Mouse (Mus musculus): ENCODE measurements around the gene Mpst. TPM values are rescaled to one million over a fixed set of nuclear protein-coding genes. Genes with fewer than 3 reads are reported as not detected.
A peak's percentile ranks its signal among the peaks of the same experiment; 100 is the strongest.

The Mpst gene
- total and polyA plus RNA-seq, 3 experiments: 19.9 to 101 (median 20.2) TPM

DNA sequence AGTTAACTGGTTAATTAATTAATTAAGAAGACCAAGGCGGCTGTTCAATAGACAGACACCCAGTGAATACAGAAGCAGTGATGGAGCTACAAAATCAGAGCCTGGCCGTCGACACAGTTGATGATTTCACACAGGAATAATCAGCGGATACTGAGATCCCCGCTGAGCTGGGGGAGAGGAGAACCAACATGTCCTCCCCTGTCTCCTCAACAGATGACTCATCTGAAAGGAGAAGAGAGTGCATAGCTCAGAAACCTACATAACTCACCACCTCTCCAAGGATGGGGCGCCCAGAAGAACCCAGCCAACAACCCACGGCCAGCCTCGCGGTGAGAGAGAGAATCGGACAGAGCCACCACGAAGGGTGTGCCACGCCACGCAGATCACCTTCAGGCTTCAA lies 14.2 kb downstream of the Mpst start:
- H3K36me3 ChIP-seq (replicated peaks): peaks cover 2% of the 10 kb centered on the region
- H3K4me1 ChIP-seq (ENCODE audit: insufficient read depth, low read depth, low read length): peaks cover 35% of the 10 kb centered on the region
- ATAC-seq (ENCODE audit: extremely low read depth, insufficient number of reproducible peaks, low FRiP score, poor library complexity, severe bottlenecking) (no peak), DNase-seq (ENCODE audit: low spot score) (no peak)
- TF ChIP-seq CTCF (IDR thresholded peaks at IDR 0.05; ENCODE audit: low read depth, low read length) (no peak), TAL1 (conservative IDR thresholded peaks at IDR 0.05; ENCODE audit: low read depth, low read length) (no peak), POLR2AphosphoS5 (IDR thresholded peaks at IDR 0.05; ENCODE audit: insufficient replicate concordance, low read depth, low read length) (no peak), GATA2 (IDR thresholded peaks at IDR 0.05; ENCODE audit: borderline replicate concordance, low read depth, low read length) (no peak), GATA1 (IDR thresholded peaks at IDR 0.05; ENCODE audit: borderline replicate concordance, low read length) (no peak)
- H3K4me3 ChIP-seq (ENCODE audit: low read depth, low read length): no peak overlapping the region
- peaks cover 55% of the 10 kb centered on the region for H3K27me3 ChIP-seq (ENCODE audit: insufficient read depth, low read length)
- H3K9me3 ChIP-seq (replicated peaks): no peaks in the 10 kb centered on the region

GRCm38 (mm10) chr15:78422046-78422956 lies 16.1 kb downstream of the Mpst start:
- peak overlapping the region; percentile 10; the same call in 1 of the 2 replicates for H3K4me3 ChIP-seq (ENCODE audit: low read depth, low read length)
- H3K4me1 ChIP-seq (ENCODE audit: insufficient read depth, low read depth, low read length): peaks cover 23% of the 10 kb centered on the region
- DNase-seq (ENCODE audit: low spot score) (peak; percentile 71), ATAC-seq (ENCODE audit: extremely low read depth, insufficient number of reproducible peaks, low FRiP score, poor library complexity, severe bottlenecking) (no peak)
- H3K9me3 ChIP-seq (replicated peaks): no peaks in the 10 kb centered on the region
- no peaks in the 10 kb centered on the region for H3K36me3 ChIP-seq (replicated peaks)
- TF ChIP-seq CTCF (IDR thresholded peaks at IDR 0.05; ENCODE audit: low read depth, low read length) (peak; percentile 85), TAL1 (conservative IDR thresholded peaks at IDR 0.05; ENCODE audit: low read depth, low read length) (no peak)
- H3K27me3 ChIP-seq (ENCODE audit: insufficient read depth, low read length): peaks cover 69% of the 10 kb centered on the region

GRCm38 (mm10) chr15:78424507-78424906 lies 18.3 kb downstream of the Mpst start:
- ATAC-seq (ENCODE audit: extremely low read depth, insufficient number of reproducible peaks, low FRiP score, poor library complexity, severe bottlenecking) (no peak), DNase-seq (ENCODE audit: low spot score) (no peak)
- Histone ChIP-seq H3K4me1 (ENCODE audit: insufficient read depth, low read depth, low read length) (peaks cover 16% of the 10 kb centered on the region), H3K27me3 (ENCODE audit: insufficient read depth, low read length) (peaks cover 80% of the 10 kb centered on the region), H3K4me3 (ENCODE audit: low read depth, low read length) (no peak overlapping the region), H3K9me3 (replicated peaks) (no peaks in the 10 kb centered on the region), H3K36me3 (replicated peaks) (no peaks in the 10 kb centered on the region)
- no peak for TF ChIP-seq TAL1 (conservative IDR thresholded peaks at IDR 0.05; ENCODE audit: low read depth, low read length)
- no peak for TF ChIP-seq GATA2 (IDR thresholded peaks at IDR 0.05; ENCODE audit: borderline replicate concordance, low read depth, low read length)
- no peak for TF ChIP-seq CTCF (IDR thresholded peaks at IDR 0.05; ENCODE audit: low read depth, low read length)
- no peak for TF ChIP-seq GATA1 (IDR thresholded peaks at IDR 0.05; ENCODE audit: borderline replicate concordance, low read length)
- TF ChIP-seq POLR2AphosphoS5 (IDR thresholded peaks at IDR 0.05; ENCODE audit: insufficient replicate concordance, low read depth, low read length): no peak

- H3K9me3 ChIP-seq (replicated peaks): no peaks in the 10 kb centered on the region
- H3K36me3 ChIP-seq (replicated peaks): no peaks in the 10 kb centered on the region
- DNase-seq (ENCODE audit: low spot score) (no peak), ATAC-seq (ENCODE audit: extremely low read depth, insufficient number of reproducible peaks, low FRiP score, poor library complexity, severe bottlenecking) (no peak)
- peaks cover 83% of the 10 kb centered on the region for H3K27me3 ChIP-seq (ENCODE audit: insufficient read depth, low read length)
- no peak overlapping the region for H3K4me3 ChIP-seq (ENCODE audit: low read depth, low read length)
- H3K4me1 ChIP-seq (ENCODE audit: insufficient read depth, low read depth, low read length): peaks cover 16% of the 10 kb centered on the region
- no peak for TF ChIP-seq POLR2AphosphoS5 (IDR thresholded peaks at IDR 0.05; ENCODE audit: insufficient replicate concordance, low read depth, low read length)
- TF ChIP-seq CTCF (IDR thresholded peaks at IDR 0.05; ENCODE audit: low read depth, low read length): no peak
- TF ChIP-seq TAL1 (conservative IDR thresholded peaks at IDR 0.05; ENCODE audit: low read depth, low read length): no peak
- TF ChIP-seq GATA2 (IDR thresholded peaks at IDR 0.05; ENCODE audit: borderline replicate concordance, low read depth, low read length): no peak
- TF ChIP-seq GATA1 (IDR thresholded peaks at IDR 0.05; ENCODE audit: borderline replicate concordance, low read length): no peak
Observed at GRCm38 (mm10) chr15:78425230-78425629, 19.0 kb downstream of the Mpst start.

DNA sequence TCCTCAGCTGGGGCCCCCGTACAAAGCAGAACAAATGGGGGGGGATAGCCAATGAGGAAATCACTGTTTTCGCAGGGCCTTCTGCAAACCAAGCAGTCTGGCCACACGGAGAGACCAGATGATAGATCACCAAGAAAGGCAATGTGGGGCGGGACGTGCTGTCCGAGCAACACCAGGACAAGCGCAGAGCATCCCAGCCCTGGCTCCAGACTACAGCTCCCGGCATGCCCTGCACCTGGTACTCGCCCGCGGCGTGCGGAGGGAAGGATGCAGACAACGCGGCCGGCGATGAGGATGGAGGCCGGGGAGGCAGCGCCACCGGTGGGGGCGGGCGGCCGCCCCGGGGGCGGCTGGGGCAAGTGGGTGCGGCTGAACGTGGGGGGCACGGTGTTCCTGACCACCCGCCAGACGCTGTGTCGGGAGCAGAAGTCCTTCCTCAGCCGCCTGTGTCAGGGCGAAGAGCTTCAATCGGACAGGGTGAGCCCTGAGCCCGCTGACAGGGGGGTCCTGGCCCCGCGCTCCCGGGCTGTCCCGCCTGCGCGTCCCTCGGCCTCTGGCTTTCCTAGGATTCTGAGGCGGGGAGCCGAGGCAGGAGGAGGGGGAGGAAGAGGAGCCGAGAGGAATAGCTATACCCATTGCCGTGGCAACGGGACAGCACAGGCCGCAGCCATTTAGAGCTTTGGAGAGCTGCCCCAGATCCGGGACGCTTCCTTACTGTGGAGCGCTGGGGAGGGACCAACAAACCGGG lies 22.3 kb downstream of the Mpst start, which contains the start of gene Kctd17:
TSS of gene Kctd17 (plus strand) at position 174 of the 748 bp plus-strand sequence.
- no peak for TF ChIP-seq GATA2 (IDR thresholded peaks at IDR 0.05; ENCODE audit: borderline replicate concordance, low read depth, low read length)
- TF ChIP-seq CTCF (IDR thresholded peaks at IDR 0.05; ENCODE audit: low read depth, low read length): no peak
- TF ChIP-seq POLR2AphosphoS5 (IDR thresholded peaks at IDR 0.05; ENCODE audit: insufficient replicate concordance, low read depth, low read length): no peak
- no peak for TF ChIP-seq GATA1 (IDR thresholded peaks at IDR 0.05; ENCODE audit: borderline replicate concordance, low read length)
- TF ChIP-seq TAL1 (conservative IDR thresholded peaks at IDR 0.05; ENCODE audit: low read depth, low read length): no peak
- H3K9me3 ChIP-seq (replicated peaks): no peaks in the 10 kb centered on the region
- no peak within 1 kb of the TSS for H3K4me3 ChIP-seq (ENCODE audit: low read depth, low read length)
- H3K27me3 ChIP-seq (ENCODE audit: insufficient read depth, low read length): peaks cover 89% of the 10 kb centered on the region
- ATAC-seq (ENCODE audit: extremely low read depth, insufficient number of reproducible peaks, low FRiP score, poor library complexity, severe bottlenecking) (no peak), DNase-seq (ENCODE audit: low spot score) (no peak)
- H3K4me1 ChIP-seq (ENCODE audit: insufficient read depth, low read depth, low read length): peaks cover 11% of the 10 kb centered on the region; the same call in 1 of the 2 replicates
- H3K36me3 ChIP-seq (replicated peaks): no peaks in the 10 kb centered on the region

- Histone ChIP-seq H3K27me3 (ENCODE audit: insufficient read depth, low read length) (peaks cover 90% of the 10 kb centered on the region), H3K4me1 (ENCODE audit: insufficient read depth, low read depth, low read length) (peaks cover 11% of the 10 kb centered on the region; the same call in 1 of the 2 replicates), H3K9me3 (replicated peaks) (no peaks in the 10 kb centered on the region), H3K4me3 (ENCODE audit: low read depth, low read length) (no peak overlapping the region), H3K36me3 (replicated peaks) (no peaks in the 10 kb centered on the region)
- ATAC-seq (ENCODE audit: extremely low read depth, insufficient number of reproducible peaks, low FRiP score, poor library complexity, severe bottlenecking): no peak
- DNase-seq (ENCODE audit: low spot score): no peak
- TF ChIP-seq TAL1 (conservative IDR thresholded peaks at IDR 0.05; ENCODE audit: low read depth, low read length) (no peak), CTCF (IDR thresholded peaks at IDR 0.05; ENCODE audit: low read depth, low read length) (no peak), GATA1 (IDR thresholded peaks at IDR 0.05; ENCODE audit: borderline replicate concordance, low read length) (no peak), GATA2 (IDR thresholded peaks at IDR 0.05; ENCODE audit: borderline replicate concordance, low read depth, low read length) (no peak), POLR2AphosphoS5 (IDR thresholded peaks at IDR 0.05; ENCODE audit: insufficient replicate concordance, low read depth, low read length) (no peak)
Observed at GRCm38 (mm10) chr15:78429139-78429459, 22.9 kb downstream of the Mpst start.
